Mouse (Mus musculus): ENCODE data around the gene Rbm47. TPM values are rescaled to one million over a fixed set of nuclear protein-coding genes. Genes with fewer than 3 reads are reported as not detected.

The Rbm47 gene
- polyA plus RNA-seq (2015; fragmentation: Nextera tagmentation; extraction: Ambion mirVana): 41.5 and 50.2 TPM in 2 replicates

GRCm38 (mm10) chr5:66173018-66173417 is at the start of gene Rbm47:
TSS of gene Rbm47 (minus strand) at chr5:66173118.
- Histone ChIP-seq H3K4me2 (replicated peaks; ENCODE audit: low read depth, low read length) (no peak within 1 kb of the TSS), H3K9ac (replicated peaks; ENCODE audit: low read depth) (no peak within 1 kb of the TSS), H3K27ac (ENCODE audit: low read length) (no peak within 1 kb of the TSS), H3K9me3 (ENCODE audit: low read length) (no peaks in the 10 kb centered on the region), H3K36me3 (ENCODE audit: insufficient read depth, low read length) (no peaks in the 10 kb centered on the region), H3K4me3 (ENCODE audit: low read depth, low read length) (no peak within 1 kb of the TSS), H3K4me1 (ENCODE audit: insufficient read depth, low read depth, low read length) (no peaks in the 10 kb centered on the region), H3K27me3 (replicated peaks; ENCODE audit: insufficient read depth, low read length) (no peaks in the 10 kb centered on the region)
- DNase-seq (ENCODE audit: low spot score) (no peak), ATAC-seq (no peak)
- TF ChIP-seq EP300 (IDR thresholded peaks at IDR 0.05): no peak
- TF ChIP-seq CTCF (IDR thresholded peaks at IDR 0.05): no peak
- 82% methylated on average over 2 of the region's 2 CpGs for WGBS

- TF ChIP-seq EP300 (IDR thresholded peaks at IDR 0.05) (no peak), CTCF (IDR thresholded peaks at IDR 0.05) (no peak)
Observed at GRCm38 (mm10) chr5:66220620-66221019, 47.7 kb upstream of the Rbm47 start.

GRCm38 (mm10) chr5:66219692-66220091 is 46.8 kb upstream of the Rbm47 start:
- H3K9me3 ChIP-seq (ENCODE audit: low read length): no peaks in the 10 kb centered on the region
- no peak for ATAC-seq
- no peak overlapping the region for H3K4me2 ChIP-seq (replicated peaks; ENCODE audit: low read depth, low read length)
- no peak overlapping the region for H3K4me3 ChIP-seq (ENCODE audit: low read depth, low read length)
- H3K27me3 ChIP-seq (replicated peaks; ENCODE audit: insufficient read depth, low read length): no peaks in the 10 kb centered on the region
- WGBS: 33% methylated on average over 6 of the region's 6 CpGs
- no peaks in the 10 kb centered on the region for H3K36me3 ChIP-seq (ENCODE audit: insufficient read depth, low read length)
- H3K9ac ChIP-seq (replicated peaks; ENCODE audit: low read depth): no peak overlapping the region
- H3K27ac ChIP-seq (ENCODE audit: low read length): no peak overlapping the region
- peak; percentile 60 for DNase-seq (ENCODE audit: low spot score)
- H3K4me1 ChIP-seq (ENCODE audit: insufficient read depth, low read depth, low read length): no peaks in the 10 kb centered on the region; the same call in 1 of the 2 replicates
- no peak for TF ChIP-seq EP300 (IDR thresholded peaks at IDR 0.05)
- TF ChIP-seq CTCF (IDR thresholded peaks at IDR 0.05): no peak

More at GRCm38 (mm10) chr5:66220620-66221019, 47.7 kb upstream of the Rbm47 start:
- 73% methylated on average over 9 of the region's 9 CpGs for WGBS
- Histone ChIP-seq H3K4me1 (ENCODE audit: insufficient read depth, low read depth, low read length) (no peaks in the 10 kb centered on the region; the same call in 1 of the 2 replicates), H3K4me3 (ENCODE audit: low read depth, low read length) (no peak overlapping the region), H3K9ac (replicated peaks; ENCODE audit: low read depth) (no peak overlapping the region), H3K9me3 (ENCODE audit: low read length) (no peaks in the 10 kb centered on the region), H3K27ac (ENCODE audit: low read length) (no peak overlapping the region), H3K4me2 (replicated peaks; ENCODE audit: low read depth, low read length) (no peak overlapping the region), H3K36me3 (ENCODE audit: insufficient read depth, low read length) (no peaks in the 10 kb centered on the region), H3K27me3 (replicated peaks; ENCODE audit: insufficient read depth, low read length) (no peaks in the 10 kb centered on the region)
- DNase-seq (ENCODE audit: low spot score): no peak
- no peak for ATAC-seq

GRCm38 (mm10) chr5:66215569-66216277 is 42.8 kb upstream of the Rbm47 start:
- Histone ChIP-seq H3K36me3 (ENCODE audit: insufficient read depth, low read length) (no peaks in the 10 kb centered on the region), H3K9ac (replicated peaks; ENCODE audit: low read depth) (no peak overlapping the region), H3K4me2 (replicated peaks; ENCODE audit: low read depth, low read length) (no peak overlapping the region), H3K4me3 (ENCODE audit: low read depth, low read length) (no peak overlapping the region), H3K27me3 (replicated peaks; ENCODE audit: insufficient read depth, low read length) (no peaks in the 10 kb centered on the region), H3K4me1 (ENCODE audit: insufficient read depth, low read depth, low read length) (no peaks in the 10 kb centered on the region; the same call in 1 of the 2 replicates), H3K27ac (ENCODE audit: low read length) (no peak overlapping the region), H3K9me3 (ENCODE audit: low read length) (no peaks in the 10 kb centered on the region)
- WGBS: 53% methylated on average over 10 of the region's 10 CpGs
- ATAC-seq (no peak), DNase-seq (ENCODE audit: low spot score) (no peak)
- TF ChIP-seq CTCF (IDR thresholded peaks at IDR 0.05) (no peak), EP300 (IDR thresholded peaks at IDR 0.05) (no peak)

GRCm38 (mm10) chr5:66214395-66214935 is 41.5 kb upstream of the Rbm47 start:
- TF ChIP-seq EP300 (IDR thresholded peaks at IDR 0.05) (no peak), CTCF (IDR thresholded peaks at IDR 0.05) (no peak)
- Histone ChIP-seq H3K27ac (ENCODE audit: low read length) (no peak overlapping the region), H3K4me1 (ENCODE audit: insufficient read depth, low read depth, low read length) (no peaks in the 10 kb centered on the region; the same call in 1 of the 2 replicates), H3K36me3 (ENCODE audit: insufficient read depth, low read length) (no peaks in the 10 kb centered on the region), H3K27me3 (replicated peaks; ENCODE audit: insufficient read depth, low read length) (no peaks in the 10 kb centered on the region), H3K4me3 (ENCODE audit: low read depth, low read length) (no peak overlapping the region), H3K4me2 (replicated peaks; ENCODE audit: low read depth, low read length) (no peak overlapping the region), H3K9ac (replicated peaks; ENCODE audit: low read depth) (no peak overlapping the region), H3K9me3 (ENCODE audit: low read length) (no peaks in the 10 kb centered on the region)
- DNase-seq (ENCODE audit: low spot score) (peak; percentile 33), ATAC-seq (no peak)
- 54% methylated on average over 7 of the region's 7 CpGs for WGBS

GRCm38 (mm10) chr5:66209532-66210176 is 36.7 kb upstream of the Rbm47 start:
- no peak for TF ChIP-seq EP300 (IDR thresholded peaks at IDR 0.05)
- TF ChIP-seq CTCF (IDR thresholded peaks at IDR 0.05): peak; percentile 10; the same call in 1 of the 2 replicates
- Histone ChIP-seq H3K27me3 (replicated peaks; ENCODE audit: insufficient read depth, low read length) (no peaks in the 10 kb centered on the region), H3K9ac (replicated peaks; ENCODE audit: low read depth) (no peak overlapping the region), H3K9me3 (ENCODE audit: low read length) (no peaks in the 10 kb centered on the region), H3K27ac (ENCODE audit: low read length) (no peak overlapping the region), H3K4me3 (ENCODE audit: low read depth, low read length) (no peak overlapping the region), H3K36me3 (ENCODE audit: insufficient read depth, low read length) (no peaks in the 10 kb centered on the region), H3K4me2 (replicated peaks; ENCODE audit: low read depth, low read length) (no peak overlapping the region), H3K4me1 (ENCODE audit: insufficient read depth, low read depth, low read length) (no peaks in the 10 kb centered on the region)
- no peak for ATAC-seq
- no peak for DNase-seq (ENCODE audit: low spot score)
- 75% methylated on average over 5 of the region's 5 CpGs for WGBS

All from lung, postnatal 0 days (tissue).